Mouse (Mus musculus) liver, adult 2 months (tissue): ENCODE measurements around the gene Trio.

Experiments
- CTCF ChIP-seq: fragments of 200-500 bp; IDR thresholded peaks from 2 replicates; pipeline ENCODE4 v1.5.1; 2011; ENCODE audit warnings: low read depth, low read length, control low read depth
- POLR2A ChIP-seq: fragments of 200-500 bp; IDR thresholded peaks from 2 replicates; pipeline ENCODE4 v1.6.1; 2011; ENCODE audit warnings: low read length, control low read depth; ENCODE audit not compliant: insufficient read depth; ENCODE audit errors: extremely low read depth

- TF ChIP-seq CTCF, result no peak
- TF ChIP-seq POLR2A, result no peak
Observed at GRCm38 (mm10) chr15:27997391-27997841, 28.2 kb downstream of the Trio start.
